Mouse (Mus musculus) skeletal muscle tissue, adult 2 months (tissue): ENCODE measurements around the gene Kdelr2.

ENCODE experiments used
- DNase-seq: peaks from one replicate; pipeline ENCODE4 v3.0.0-alpha.2; 2012; ENCODE audit warnings: low read depth, low spot score

Kdelr2 gene

GRCm38 (mm10) chr5:143401556-143401955, 2.1 kb upstream of the Kdelr2 start:
- DNase-seq, result no peak

- DNase-seq, result no peak
Observed at GRCm38 (mm10) chr5:143404148-143404930, 701 bp downstream of the Kdelr2 start.

- no peak for DNase-seq
Observed at GRCm38 (mm10) chr5:143405200-143405599, 1.6 kb downstream of the Kdelr2 start.

GRCm38 (mm10) chr5:143406548-143406947, 2.9 kb downstream of the Kdelr2 start:
- DNase-seq, result no peak

- no peak for DNase-seq
Observed at GRCm38 (mm10) chr5:143409239-143409638, 5.6 kb downstream of the Kdelr2 start.

GRCm38 (mm10) chr5:143410841-143411395, 7.3 kb downstream of the Kdelr2 start:
- DNase-seq, result no peak

GRCm38 (mm10) chr5:143421484-143421883, 17.8 kb downstream of the Kdelr2 start:
- DNase-seq, result no peak

GRCm38 (mm10) chr5:143422990-143423389, 19.4 kb downstream of the Kdelr2 start:
- no peak for DNase-seq

GRCm38 (mm10) chr5:143423899-143424519, 20.4 kb downstream of the Kdelr2 start:
- no peak for DNase-seq

GRCm38 (mm10) chr5:143434421-143434820, 30.8 kb downstream of the Kdelr2 start:
- DNase-seq, result peak; percentile 42

- no peak for DNase-seq
Observed at GRCm38 (mm10) chr5:143441298-143441697, 37.7 kb downstream of the Kdelr2 start.

GRCm38 (mm10) chr5:143441753-143442152, 38.1 kb downstream of the Kdelr2 start:
- DNase-seq, result no peak

GRCm38 (mm10) chr5:143463671-143464070, 60.0 kb downstream of the Kdelr2 start:
- DNase-seq, result no peak

GRCm38 (mm10) chr5:143464100-143464756, 60.6 kb downstream of the Kdelr2 start, which contains the start of gene Daglb:
TSS of gene Daglb (plus strand) at chr5:143464584.
- DNase-seq, result peak; percentile 95

- no peak for DNase-seq
Observed at GRCm38 (mm10) chr5:143464757-143465118, 61.1 kb downstream of the Kdelr2 start.

- DNase-seq, result no peak
Observed at GRCm38 (mm10) chr5:143465156-143466085, 61.8 kb downstream of the Kdelr2 start.

- no peak for DNase-seq
Observed at GRCm38 (mm10) chr5:143466891-143467669, 63.4 kb downstream of the Kdelr2 start.

- no peak for DNase-seq
Observed at GRCm38 (mm10) chr5:143467931-143468330, 64.3 kb downstream of the Kdelr2 start.

GRCm38 (mm10) chr5:143469628-143470027, 66.0 kb downstream of the Kdelr2 start:
- DNase-seq, result no peak

GRCm38 (mm10) chr5:143470421-143471164, 67.0 kb downstream of the Kdelr2 start:
- peak; percentile 77 for DNase-seq
